Mouse (Mus musculus) bone marrow, adult 2 months (tissue): ENCODE measurements around the gene Snrpd2.

Source experiments
- CTCF ChIP-seq: fragments of 200-500 bp; IDR thresholded peaks from 2 replicates; pipeline ENCODE4 v1.5.1; 2011; ENCODE audit warnings: low read length, control low read depth; ENCODE audit not compliant: control insufficient read depth, insufficient read depth
- POLR2A ChIP-seq: fragments of 200-500 bp; IDR thresholded peaks from 2 replicates; pipeline ENCODE4 v1.6.1; 2011; ENCODE audit warnings: low read depth, mild to moderate bottlenecking, control low read depth, low read length, borderline replicate concordance; ENCODE audit not compliant: control insufficient read depth

DNA sequence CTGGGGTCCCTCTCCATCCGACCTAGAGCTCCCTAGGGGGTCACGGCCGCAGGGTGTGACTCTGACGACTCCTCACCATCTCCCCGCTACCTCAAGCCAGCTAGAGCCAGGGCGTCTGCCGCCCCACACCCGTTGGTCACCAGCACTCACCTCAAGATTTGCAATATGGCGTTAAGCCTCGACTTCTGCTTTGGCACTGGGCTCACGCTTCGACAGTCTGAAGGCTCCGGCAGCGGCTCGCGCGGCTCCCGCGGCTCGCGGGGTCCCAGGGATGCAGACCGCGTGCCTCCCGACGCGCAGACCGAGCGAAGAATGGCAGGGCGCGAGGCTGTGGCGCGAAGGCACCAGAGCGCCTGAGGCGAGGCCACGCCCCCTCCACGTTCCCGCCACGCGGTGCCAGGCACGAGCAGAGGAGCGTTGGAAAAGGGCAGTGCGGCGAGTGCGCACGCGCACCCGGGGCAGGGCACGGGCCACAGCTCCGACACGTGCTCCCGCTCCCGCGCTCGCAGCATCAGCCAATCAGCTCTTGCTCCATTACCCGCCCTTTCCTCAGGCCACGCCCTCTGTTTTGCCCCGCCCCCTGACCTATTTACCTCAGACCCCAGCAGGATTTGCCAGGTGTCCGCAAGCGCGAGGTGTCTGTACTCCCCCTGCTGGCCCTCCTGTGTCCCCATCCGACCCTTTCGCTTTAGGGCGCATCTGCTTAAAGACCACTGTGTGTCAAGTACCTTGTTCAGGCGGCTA lies 31.3 kb upstream of the Snrpd2 start, which contains the start of gene Gm4969:
- TF ChIP-seq POLR2A: no peak
- no peak for TF ChIP-seq CTCF
